Mouse (Mus musculus) small intestine, adult 2 months (tissue): Measurements from ENCODE around the gene Dennd5a.

Experiments used
- CTCF ChIP-seq: fragments of 200-500 bp; IDR thresholded peaks from 2 replicates; pipeline ENCODE4 v1.5.1; 2012; ENCODE audit warnings: low read depth, mild to moderate bottlenecking, control low read depth, inconsistent platforms, low read length, moderate library complexity, mixed read lengths; ENCODE audit not compliant: insufficient replicate concordance, insufficient read length; ENCODE audit errors: extremely low read depth
- POLR2A ChIP-seq: fragments of 200-500 bp; IDR thresholded peaks from 2 replicates; pipeline ENCODE4 v1.6.1; 2012; ENCODE audit warnings: low read depth, mild to moderate bottlenecking, control low read depth, inconsistent platforms, low read length, moderate library complexity

- TF ChIP-seq CTCF = no peak
- TF ChIP-seq POLR2A = no peak
Observed at GRCm38 (mm10) chr7:109929628-109930027, 30.6 kb downstream of the Dennd5a start.
